Mouse (Mus musculus): ENCODE measurements around the gene Muc1. TPM values are rescaled to one million over a fixed set of nuclear protein-coding genes. Genes with fewer than 3 reads are reported as not detected.
A peak's percentile ranks its signal among the peaks of the same experiment; 100 is the strongest.

Muc1 gene
- total RNA-seq, 2 experiments from 2014 or later: not detected

- no peak for ATAC-seq (replicated peaks; ENCODE audit: low FRiP score, low TSS enrichment, poor library complexity, severe bottlenecking)
These were observed 27.3 kb downstream of the Muc1 start for GRCm38 (mm10) chr3:89256177-89256576.

- no peak for ATAC-seq (replicated peaks; ENCODE audit: low FRiP score, low TSS enrichment, poor library complexity, severe bottlenecking)
These were observed 30.2 kb downstream of the Muc1 start, which contains the start of gene Dpm3 for GRCm38 (mm10) chr3:89259076-89259475. Gene Dpm3, plus strand, starts transcription at chr3:89259358.

GRCm38 (mm10) chr3:89260211-89260610 is 31.4 kb downstream of the Muc1 start:
- ATAC-seq (replicated peaks; ENCODE audit: low FRiP score, low TSS enrichment, poor library complexity, severe bottlenecking): no peak

- no peak for ATAC-seq (replicated peaks; ENCODE audit: low FRiP score, low TSS enrichment, poor library complexity, severe bottlenecking)
These were observed 33.6 kb downstream of the Muc1 start for GRCm38 (mm10) chr3:89262417-89262816.

- peak; percentile 91 for ATAC-seq (replicated peaks; ENCODE audit: low FRiP score, low TSS enrichment, poor library complexity, severe bottlenecking)
These were observed 37.6 kb downstream of the Muc1 start for GRCm38 (mm10) chr3:89266439-89266893.

- ATAC-seq (replicated peaks; ENCODE audit: low FRiP score, low TSS enrichment, poor library complexity, severe bottlenecking): no peak
These were observed 40.1 kb downstream of the Muc1 start for GRCm38 (mm10) chr3:89268916-89269315.

GRCm38 (mm10) chr3:89270051-89270755 is 41.3 kb downstream of the Muc1 start, which contains the start of gene Slc50a1:
Gene Slc50a1, minus strand, starts transcription at chr3:89270570.
- peak; percentile 71 for ATAC-seq (replicated peaks; ENCODE audit: low FRiP score, low TSS enrichment, poor library complexity, severe bottlenecking)

- no peak for ATAC-seq (replicated peaks; ENCODE audit: low FRiP score, low TSS enrichment, poor library complexity, severe bottlenecking)
These were observed 42.0 kb downstream of the Muc1 start for GRCm38 (mm10) chr3:89270891-89271290.

GRCm38 (mm10) chr3:89271760-89272159 is 42.9 kb downstream of the Muc1 start:
- ATAC-seq (replicated peaks; ENCODE audit: low FRiP score, low TSS enrichment, poor library complexity, severe bottlenecking): no peak

- no peak for ATAC-seq (replicated peaks; ENCODE audit: low FRiP score, low TSS enrichment, poor library complexity, severe bottlenecking)
These were observed 47.2 kb downstream of the Muc1 start for GRCm38 (mm10) chr3:89276061-89276460.

GRCm38 (mm10) chr3:89277281-89278021 is 48.6 kb downstream of the Muc1 start:
- ATAC-seq (replicated peaks; ENCODE audit: low FRiP score, low TSS enrichment, poor library complexity, severe bottlenecking): no peak

GRCm38 (mm10) chr3:89278107-89278506 is 49.2 kb downstream of the Muc1 start:
- ATAC-seq (replicated peaks; ENCODE audit: low FRiP score, low TSS enrichment, poor library complexity, severe bottlenecking): no peak

- no peak for ATAC-seq (replicated peaks; ENCODE audit: low FRiP score, low TSS enrichment, poor library complexity, severe bottlenecking)
These were observed 49.8 kb downstream of the Muc1 start for GRCm38 (mm10) chr3:89278643-89279042.

- ATAC-seq (replicated peaks; ENCODE audit: low FRiP score, low TSS enrichment, poor library complexity, severe bottlenecking): peak; percentile 42
These were observed 50.5 kb downstream of the Muc1 start for GRCm38 (mm10) chr3:89279153-89279890.

- no peak for ATAC-seq (replicated peaks; ENCODE audit: low FRiP score, low TSS enrichment, poor library complexity, severe bottlenecking)
These were observed 51.3 kb downstream of the Muc1 start for GRCm38 (mm10) chr3:89280050-89280605.

- ATAC-seq (replicated peaks; ENCODE audit: low FRiP score, low TSS enrichment, poor library complexity, severe bottlenecking): no peak
These were observed 52.0 kb downstream of the Muc1 start, which contains the start of gene Efna1 for GRCm38 (mm10) chr3:89280606-89281511. Gene Efna1, minus strand, starts transcription at chr3:89281142.

- peak; percentile 88 for ATAC-seq (replicated peaks; ENCODE audit: low FRiP score, low TSS enrichment, poor library complexity, severe bottlenecking)
These were observed 52.9 kb downstream of the Muc1 start for GRCm38 (mm10) chr3:89281579-89282290.

- no peak for ATAC-seq (replicated peaks; ENCODE audit: low FRiP score, low TSS enrichment, poor library complexity, severe bottlenecking)
These were observed 53.4 kb downstream of the Muc1 start for GRCm38 (mm10) chr3:89282291-89282643.
